Mouse (Mus musculus) embryonic facial prominence, embryonic 14.5 days (tissue): Measurements from ENCODE around the gene Samd14. TPM values are rescaled to one million over a fixed set of nuclear protein-coding genes. Genes with fewer than 3 reads are reported as not detected.

Experiments used
- ATAC-seq: fragments of 200-750 bp; cut with Nextera tagmentation; 2 replicates; pipeline ENCODE4 v1.8.0; 2017; ENCODE audit warnings: low read depth, moderate number of reproducible peaks, moderate TSS enrichment
- DNase-seq: peaks from one replicate; pipeline ENCODE4 v3.0.0-alpha.2; 2015; ENCODE audit warnings: low spot score
- H3K27ac ChIP-seq: fragments of 300-500 bp; sonication (generic); replicated peaks from 2 replicates; pipeline ENCODE4 v1.5.1; 2014; ENCODE audit warnings: low read depth, mild to moderate bottlenecking, low read length, moderate library complexity
- H3K27me3 ChIP-seq: fragments of 300-500 bp; sonication (generic); replicated peaks from 2 replicates; pipeline ENCODE4 v1.6.1; 2014; ENCODE audit warnings: low read length; ENCODE audit not compliant: control insufficient read depth, insufficient read depth
- H3K36me3 ChIP-seq: fragments of 300-500 bp; sonication (generic); 2 replicates; pipeline ENCODE4 v1.6.1; 2014; ENCODE audit warnings: low read length, mixed read lengths; ENCODE audit not compliant: control insufficient read depth, insufficient read depth
- H3K4me1 ChIP-seq: fragments of 300-500 bp; sonication (generic); 2 replicates; pipeline ENCODE4 v1.6.1; 2014; ENCODE audit warnings: antibody characterized with exemption, low read length; ENCODE audit not compliant: control insufficient read depth, insufficient read depth
- H3K4me2 ChIP-seq: fragments of 300-500 bp; sonication (generic); 2 replicates; pipeline ENCODE4 v1.6.1; 2014; ENCODE audit warnings: low read depth, mild to moderate bottlenecking, low read length, moderate library complexity, mixed read lengths
- H3K4me3 ChIP-seq: fragments of 300-500 bp; sonication (generic); 2 replicates; pipeline ENCODE4 v1.5.1; 2014; ENCODE audit warnings: low read depth, mild to moderate bottlenecking, low read length
- H3K9ac ChIP-seq: fragments of 300-500 bp; sonication (generic); 2 replicates; pipeline ENCODE4 v1.6.1; 2014; ENCODE audit warnings: low read depth, mild to moderate bottlenecking, low read length, moderate library complexity, mixed read lengths
- H3K9me3 ChIP-seq: fragments of 300-500 bp; sonication (generic); 2 replicates; pipeline ENCODE4 v1.6.1; 2016; ENCODE audit warnings: low read length; ENCODE audit not compliant: control insufficient read depth
- WGBS: fragments of 180-500 bp; shearing (Covaris S2); extraction: QIAGEN DNeasy Blood & Tissue Kit; methylation state at CpG from one replicate; pipeline ENCODE4 v1.1.7; 2014; 5-methylcytosine and 5-hydroxymethylcytosine counted together
- polyA plus RNA-seq: library from polyadenylated mRNA; unstranded; fragments of >200 nt; fragmentation: Nextera tagmentation; extraction: Ambion mirVana; gene quantifications from 2 replicates; pipeline ENCODE4 v1.2.1, GENCODE M21; 2014

Gene Samd14
- polyA plus RNA-seq, 1 experiment from 2014 or later = 21.9 TPM

DNA sequence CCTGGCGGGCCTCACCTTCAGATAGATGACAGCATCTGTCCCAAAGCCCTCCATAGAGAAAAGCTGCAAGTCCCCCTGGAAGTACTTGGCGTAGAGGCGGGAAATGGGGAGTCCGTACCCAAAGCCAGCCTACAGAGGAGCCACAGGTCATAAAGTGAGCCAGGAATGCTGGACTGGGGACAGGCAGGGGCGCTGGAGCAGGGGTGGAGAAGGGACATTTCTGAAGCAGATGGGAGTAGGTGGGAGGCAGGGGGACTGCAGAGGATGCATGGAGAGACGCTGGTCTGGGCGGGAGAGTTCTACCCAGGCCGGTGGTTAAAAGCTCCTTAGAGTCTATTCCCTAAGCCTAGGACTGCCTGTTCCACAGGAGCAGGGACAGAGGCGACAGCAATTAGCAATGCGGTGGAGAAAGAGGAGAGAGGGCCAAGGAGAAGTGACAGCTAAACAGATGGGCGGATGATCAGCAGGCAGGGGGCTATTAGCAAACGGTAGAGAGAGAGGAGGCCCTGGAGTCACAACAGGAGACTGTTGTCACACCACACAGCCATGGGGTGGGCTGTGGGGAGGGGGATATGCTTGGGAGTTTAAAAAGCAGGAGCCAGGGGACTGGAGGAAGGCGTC, 18.3 kb downstream of the Samd14 start:
- no peaks in the 10 kb centered on the region for H3K9me3 ChIP-seq
- DNase-seq (no peak), ATAC-seq (no peak)
- H3K4me1 ChIP-seq = no peaks in the 10 kb centered on the region
- no peaks in the 10 kb centered on the region for H3K27me3 ChIP-seq
- 43% methylated on average over 13 of the region's 13 CpGs for whole genome bisulfite sequencing
- no peak overlapping the region for H3K4me2 ChIP-seq
- H3K36me3 ChIP-seq = peaks cover 43% of the 10 kb centered on the region
- H3K27ac ChIP-seq = no peak overlapping the region
- H3K4me3 ChIP-seq = no peak overlapping the region
- no peak overlapping the region for H3K9ac ChIP-seq

DNA sequence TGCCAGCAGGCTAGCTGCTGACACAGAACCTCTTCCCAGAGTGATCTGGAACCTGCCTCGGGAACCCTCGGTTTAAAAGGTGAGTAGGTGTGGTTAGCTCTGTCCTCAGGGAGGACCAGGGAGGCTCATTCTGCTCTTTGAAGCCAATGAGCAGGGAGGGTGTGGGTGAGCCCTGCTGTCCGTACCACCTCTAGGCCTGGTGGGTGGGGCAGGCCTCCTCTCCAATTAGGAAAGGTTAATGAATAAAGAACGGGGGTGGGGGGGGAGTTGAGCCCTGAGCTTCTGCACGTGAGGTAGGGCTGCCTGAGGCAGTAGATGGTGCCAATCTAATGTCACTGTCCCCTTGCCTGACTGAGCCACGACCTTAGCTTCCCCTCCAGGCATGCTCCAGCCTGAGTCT, 23.3 kb downstream of the Samd14 start:
- H3K4me2 ChIP-seq = no peak overlapping the region
- H3K36me3 ChIP-seq = peaks cover 30% of the 10 kb centered on the region
- 39% methylated on average over 6 of the region's 6 CpGs for WGBS
- H3K27me3 ChIP-seq = no peaks in the 10 kb centered on the region
- H3K4me1 ChIP-seq = no peaks in the 10 kb centered on the region
- DNase-seq (no peak), ATAC-seq (no peak)
- H3K9me3 ChIP-seq = no peaks in the 10 kb centered on the region
- no peak overlapping the region for H3K27ac ChIP-seq
- H3K9ac ChIP-seq = no peak overlapping the region
- H3K4me3 ChIP-seq = no peak overlapping the region

GRCm38 (mm10) chr11:95033617-95034016, 23.9 kb downstream of the Samd14 start:
- no peaks in the 10 kb centered on the region for H3K4me1 ChIP-seq
- DNase-seq = no peak
- no peak for ATAC-seq
- H3K4me2 ChIP-seq = no peak overlapping the region
- WGBS = 61% methylated on average over 14 of the region's 14 CpGs
- no peak overlapping the region for H3K4me3 ChIP-seq
- H3K36me3 ChIP-seq = peaks cover 37% of the 10 kb centered on the region
- no peak overlapping the region for H3K9ac ChIP-seq
- no peaks in the 10 kb centered on the region for H3K27me3 ChIP-seq
- no peak overlapping the region for H3K27ac ChIP-seq
- no peaks in the 10 kb centered on the region for H3K9me3 ChIP-seq

- 61% methylated on average over 8 of the region's 10 CpGs for WGBS
- H3K9ac ChIP-seq = no peak overlapping the region
- H3K4me1 ChIP-seq = no peaks in the 10 kb centered on the region
- H3K4me3 ChIP-seq = no peak overlapping the region
- ATAC-seq = no peak
- DNase-seq = no peak
- H3K27me3 ChIP-seq = no peaks in the 10 kb centered on the region
- H3K27ac ChIP-seq = no peak overlapping the region
- no peak overlapping the region for H3K4me2 ChIP-seq
- H3K36me3 ChIP-seq = peaks cover 38% of the 10 kb centered on the region
- H3K9me3 ChIP-seq = no peaks in the 10 kb centered on the region
Measured at GRCm38 (mm10) chr11:95034902-95035301, 25.2 kb downstream of the Samd14 start.

GRCm38 (mm10) chr11:95036521-95036920, 26.8 kb downstream of the Samd14 start:
- H3K4me2 ChIP-seq = no peak overlapping the region
- H3K4me3 ChIP-seq = no peak overlapping the region
- peaks cover 32% of the 10 kb centered on the region for H3K36me3 ChIP-seq
- 0 out of 2 replicates have a peak overlapping the region, but pooled peaks have one; percentile 2 for H3K9ac ChIP-seq
- no peak overlapping the region for H3K27ac ChIP-seq
- 0 out of 2 replicates have a peak, but pooled peaks cover under 1% of the 10 kb centered on the region for H3K4me1 ChIP-seq
- 92% methylated on average over 5 of the region's 5 CpGs for WGBS
- ATAC-seq (no peak), DNase-seq (no peak)
- H3K9me3 ChIP-seq = no peaks in the 10 kb centered on the region
- H3K27me3 ChIP-seq = no peaks in the 10 kb centered on the region

DNA sequence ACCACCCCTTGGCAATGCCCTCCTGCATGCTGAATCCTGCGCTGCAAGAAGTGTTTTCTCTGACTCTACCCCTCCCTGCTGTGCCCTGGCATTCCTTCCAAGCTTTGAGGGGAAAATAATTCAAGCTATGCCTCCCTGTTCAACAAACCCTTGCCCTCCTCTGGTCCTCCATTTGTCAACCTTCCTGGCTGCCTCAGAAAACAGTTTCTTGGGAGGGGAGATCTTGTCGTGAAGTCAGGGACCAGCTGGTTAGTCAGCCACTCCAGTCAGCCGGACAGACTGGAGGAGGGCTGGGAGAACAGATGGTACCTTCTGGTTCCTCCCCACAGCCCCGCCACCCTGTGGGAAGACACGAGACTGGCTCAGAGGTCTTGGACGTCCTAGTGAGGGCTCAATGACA, 27.6 kb downstream of the Samd14 start:
- no peak overlapping the region for H3K4me2 ChIP-seq
- H3K4me3 ChIP-seq = no peak overlapping the region
- 0 out of 2 replicates have a peak, but pooled peaks cover 5% of the 10 kb centered on the region for H3K4me1 ChIP-seq
- no peaks in the 10 kb centered on the region for H3K27me3 ChIP-seq
- no peaks in the 10 kb centered on the region for H3K9me3 ChIP-seq
- 54% methylated on average over 6 of the region's 6 CpGs for WGBS
- H3K9ac ChIP-seq = no peak overlapping the region
- DNase-seq (no peak), ATAC-seq (no peak)
- peaks cover 32% of the 10 kb centered on the region for H3K36me3 ChIP-seq
- no peak overlapping the region for H3K27ac ChIP-seq

GRCm38 (mm10) chr11:95038156-95038817, 28.6 kb downstream of the Samd14 start:
- H3K9ac ChIP-seq = no peak overlapping the region
- H3K27me3 ChIP-seq = no peaks in the 10 kb centered on the region
- H3K36me3 ChIP-seq = peaks cover 32% of the 10 kb centered on the region
- 0 out of 2 replicates have a peak, but pooled peaks cover 5% of the 10 kb centered on the region for H3K4me1 ChIP-seq
- H3K4me3 ChIP-seq = no peak overlapping the region
- H3K9me3 ChIP-seq = no peaks in the 10 kb centered on the region
- ATAC-seq (no peak), DNase-seq (no peak)
- H3K27ac ChIP-seq = no peak overlapping the region
- H3K4me2 ChIP-seq = no peak overlapping the region
- WGBS = 66% methylated on average over 14 of the region's 14 CpGs

- no peaks in the 10 kb centered on the region for H3K9me3 ChIP-seq
- DNase-seq (no peak), ATAC-seq (no peak)
- peaks cover 32% of the 10 kb centered on the region for H3K36me3 ChIP-seq
- H3K4me1 ChIP-seq = 0 out of 2 replicates have a peak, but pooled peaks cover 5% of the 10 kb centered on the region
- H3K4me3 ChIP-seq = no peak overlapping the region
- no peaks in the 10 kb centered on the region for H3K27me3 ChIP-seq
- H3K4me2 ChIP-seq = no peak overlapping the region
- WGBS = 82% methylated on average over 13 of the region's 13 CpGs
- H3K9ac ChIP-seq = no peak overlapping the region
- H3K27ac ChIP-seq = no peak overlapping the region
Measured at GRCm38 (mm10) chr11:95038818-95039655, 29.4 kb downstream of the Samd14 start.
